Comparison of ENCODE assay signal across 16 mouse cellular contexts in genomic region chr11:109487111-109487510, GRCm38 (mm10).
"Had no signal": no experiment of that assay in that cellular context is flagged by ENCODE, and none has a peak within 500 bp of the region (broad histone marks: within the 10 kb centered on the region; RNA-seq: fewer than 3 reads in every experiment).

No protein-coding gene starts in this region.

- H3K36me3 ChIP-seq: lung, embryonic 15.5 days; midbrain, embryonic 13.5 days; midbrain, embryonic 15.5 days; neural tube, embryonic 12.5 days; stomach, embryonic 15.5 days had no signal

- DNase-seq: lung, adult 2 months; lung, postnatal 14 days; lung, postnatal 36 days; right cerebral cortex, postnatal 14 days; thymus, adult 2 months; thymus, postnatal 25 days; thymus, postnatal 4 days had no signal

- H3K4me3 ChIP-seq: lung, embryonic 15.5 days; megakaryocyte, embryonic 14.5 days; midbrain, embryonic 13.5 days; midbrain, embryonic 15.5 days; neural tube, embryonic 12.5 days; stomach, embryonic 15.5 days had no signal

- ATAC-seq: midbrain, embryonic 13.5 days; midbrain, embryonic 15.5 days had no signal

- H3K27ac ChIP-seq: lung, embryonic 15.5 days; macrophage; midbrain, embryonic 13.5 days; midbrain, embryonic 15.5 days; neural tube, embryonic 12.5 days; stomach, embryonic 15.5 days; stomach, postnatal 0 days had no signal

- H3K27me3 ChIP-seq: lung, embryonic 15.5 days; megakaryocyte, embryonic 14.5 days; midbrain, embryonic 13.5 days; midbrain, embryonic 15.5 days; neural tube, embryonic 12.5 days; stomach, embryonic 15.5 days had no signal

- H3K9ac ChIP-seq: lung, embryonic 15.5 days; midbrain, embryonic 13.5 days; midbrain, embryonic 15.5 days; neural tube, embryonic 12.5 days; stomach, embryonic 15.5 days had no signal

- H3K4me1 ChIP-seq: lung, embryonic 15.5 days; midbrain, embryonic 13.5 days; midbrain, embryonic 15.5 days; neural tube, embryonic 12.5 days; stomach, embryonic 15.5 days had no signal

- H3K9me3 ChIP-seq: lung, embryonic 15.5 days; midbrain, embryonic 13.5 days; midbrain, embryonic 15.5 days; neural tube, embryonic 12.5 days; stomach, embryonic 15.5 days had no signal

- H3K4me2 ChIP-seq: lung, embryonic 15.5 days; midbrain, embryonic 11.5 days; midbrain, embryonic 13.5 days; midbrain, embryonic 15.5 days; neural tube, embryonic 12.5 days; stomach, embryonic 15.5 days had no signal
